Mouse (Mus musculus) cerebellum, adult 2 months (tissue): ENCODE measurements at regions not wholly inside any gene's neighbourhood (a gene's known extent, or its start where the extent isn't known, plus 50 kb on each side); places are given as distances from the start of the nearest gene placed in this dataset.

Experiments used
- DNase-seq, 2 experiments: peaks; one replicate each; pipeline ENCODE4 v3.0.0; 2021
- H3K27ac ChIP-seq: fragments of 200-500 bp; 2 replicates; pipeline ENCODE4 v1.5.1; 2012; ENCODE audit warnings: low read length, control low read depth, inconsistent platforms; ENCODE audit not compliant: insufficient read depth
- H3K27me3 ChIP-seq: fragments of 200-500 bp; 2 replicates; pipeline ENCODE4 v1.6.1; 2012; ENCODE audit warnings: inconsistent platforms, mild to moderate bottlenecking, low read length, moderate library complexity; ENCODE audit not compliant: control insufficient read depth, insufficient read depth
- H3K4me1 ChIP-seq: fragments of 200-500 bp; 2 replicates; pipeline ENCODE4 v1.6.1; 2011; ENCODE audit warnings: low read length; ENCODE audit not compliant: control insufficient read depth, insufficient read depth
- H3K4me3 ChIP-seq: fragments of 200-500 bp; replicated peaks from 2 replicates; pipeline ENCODE3; 2011; ENCODE audit warnings: mild to moderate bottlenecking, low read depth, low read length, control low read depth; ENCODE audit not compliant: insufficient read depth
- CTCF ChIP-seq: fragments of 200-500 bp; IDR thresholded peaks from 2 replicates; pipeline ENCODE4 v1.5.1; 2011; ENCODE audit warnings: low read depth, mild to moderate bottlenecking, control low read depth, low read length, moderate library complexity, borderline replicate concordance; ENCODE audit not compliant: insufficient read depth
- POLR2A ChIP-seq: fragments of 200-500 bp; IDR thresholded peaks from 2 replicates; pipeline ENCODE4 v1.6.1; 2011; ENCODE audit warnings: low read length, control low read depth, borderline replicate concordance; ENCODE audit not compliant: insufficient read depth
- WGBS: fragments of 180-500 bp; shearing (Covaris S2); methylation state at CpG from one replicate; pipeline ENCODE4 v1.1.7; 2018; 5-methylcytosine and 5-hydroxymethylcytosine counted together

GRCm38 (mm10) chr5:73804556-73805230 lies 153.5 kb downstream of the Spata18 start:
- H3K27me3 ChIP-seq, result no peaks in the 10 kb centered on the region
- no peak overlapping the region for H3K4me3 ChIP-seq
- 60% methylated on average over 4 of the region's 4 CpGs for WGBS
- H3K27ac ChIP-seq, result no peak overlapping the region
- DNase-seq, result no peak
- TF ChIP-seq CTCF (no peak), POLR2A (no peak)
- H3K4me1 ChIP-seq, result no peaks in the 10 kb centered on the region

- Histone ChIP-seq H3K27me3 (no peaks in the 10 kb centered on the region), H3K4me3 (no peak overlapping the region), H3K4me1 (no peaks in the 10 kb centered on the region), H3K27ac (no peak overlapping the region)
- DNase-seq, result no peak
- TF ChIP-seq CTCF (no peak), POLR2A (no peak)
- WGBS, result 88% methylated on average over 3 of the region's 3 CpGs
Measured at GRCm38 (mm10) chr5:73810660-73811059, 159.5 kb downstream of the Spata18 start.

- Histone ChIP-seq H3K4me3 (no peak overlapping the region), H3K4me1 (no peaks in the 10 kb centered on the region), H3K27me3 (no peaks in the 10 kb centered on the region), H3K27ac (no peak overlapping the region)
- no peak for TF ChIP-seq POLR2A
- no peak for TF ChIP-seq CTCF
- no peak for DNase-seq
- 89% methylated on average over 3 of the region's 3 CpGs for WGBS
Measured at GRCm38 (mm10) chr5:73811094-73811521, 159.9 kb downstream of the Spata18 start.

GRCm38 (mm10) chr5:73815752-73816151 lies 164.6 kb downstream of the Spata18 start:
- TF ChIP-seq POLR2A, result no peak
- no peak for TF ChIP-seq CTCF
- no peak overlapping the region for H3K27ac ChIP-seq
- 96% methylated on average over 5 of the region's 5 CpGs for WGBS
- H3K27me3 ChIP-seq, result no peaks in the 10 kb centered on the region
- H3K4me3 ChIP-seq, result no peak overlapping the region
- no peaks in the 10 kb centered on the region for H3K4me1 ChIP-seq
- no peak for DNase-seq

- H3K27ac ChIP-seq, result no peak overlapping the region
- TF ChIP-seq CTCF (no peak), POLR2A (no peak)
- WGBS, result 96% methylated on average over 1 of the region's 1 CpGs
- DNase-seq, result no peak
- no peaks in the 10 kb centered on the region for H3K27me3 ChIP-seq
- no peak overlapping the region for H3K4me3 ChIP-seq
- no peaks in the 10 kb centered on the region for H3K4me1 ChIP-seq
Measured at GRCm38 (mm10) chr5:73817180-73817579, 166.0 kb downstream of the Spata18 start.

GRCm38 (mm10) chr5:73821956-73822545 lies 170.9 kb downstream of the Spata18 start:
- WGBS, result 76% methylated on average over 19 of the region's 19 CpGs
- Histone ChIP-seq H3K27ac (no peak overlapping the region), H3K4me1 (no peaks in the 10 kb centered on the region), H3K27me3 (no peaks in the 10 kb centered on the region), H3K4me3 (no peak overlapping the region)
- DNase-seq, result no peak
- TF ChIP-seq CTCF (no peak), POLR2A (no peak)

GRCm38 (mm10) chr5:73823421-73823820 lies 172.2 kb downstream of the Spata18 start:
- Histone ChIP-seq H3K4me3 (no peak overlapping the region), H3K4me1 (no peaks in the 10 kb centered on the region), H3K27me3 (no peaks in the 10 kb centered on the region), H3K27ac (no peak overlapping the region)
- DNase-seq, result no peak
- TF ChIP-seq POLR2A (no peak), CTCF (no peak)
- WGBS, result 65% methylated on average over 5 of the region's 5 CpGs

- H3K27me3 ChIP-seq, result no peaks in the 10 kb centered on the region
- TF ChIP-seq POLR2A, result no peak
- no peak for TF ChIP-seq CTCF
- no peak for DNase-seq
- WGBS, result 79% methylated on average over 4 of the region's 4 CpGs
- no peak overlapping the region for H3K27ac ChIP-seq
- H3K4me1 ChIP-seq, result no peaks in the 10 kb centered on the region
- no peak overlapping the region for H3K4me3 ChIP-seq
Measured at GRCm38 (mm10) chr5:73826941-73827340, 175.8 kb downstream of the Spata18 start.
